Mouse (Mus musculus): Measurements from ENCODE around the gene Adipor2. TPM values are rescaled to one million over a fixed set of nuclear protein-coding genes. Genes with fewer than 3 reads are reported as not detected.

Adipor2 gene
- polyA plus RNA-seq, 1 experiment from 2014 or later = 19.9 TPM

- Histone ChIP-seq H3K9me3 (ENCODE audit: control insufficient read depth, low read length) (no peaks in the 10 kb centered on the region), H3K4me1 (replicated peaks; ENCODE audit: control insufficient read depth, insufficient read depth, low read length) (peaks cover 11% of the 10 kb centered on the region), H3K27me3 (ENCODE audit: control insufficient read depth, insufficient read depth, low read length) (peaks cover 30% of the 10 kb centered on the region), H3K36me3 (ENCODE audit: control insufficient read depth, insufficient read depth, low read length) (no peaks in the 10 kb centered on the region), H3K4me3 (ENCODE audit: low read depth, low read length) (peak overlapping the region; percentile 32), H3K9ac (ENCODE audit: low read length) (no peak overlapping the region), H3K27ac (ENCODE audit: low read depth, low read length) (no peak overlapping the region), H3K4me2 (ENCODE audit: low read depth, low read length, severe bottlenecking) (peak overlapping the region; percentile 55)
- ATAC-seq (replicated peaks; ENCODE audit: low FRiP score) = peak; percentile 11; the same call in 1 of the 2 replicates
- no peak for DNase-seq (ENCODE audit: low spot score)
- WGBS = 11% methylated on average over 6 of the region's 6 CpGs
These were observed 87.6 kb downstream of the Adipor2 start for GRCm38 (mm10) chr6:119329936-119330335.

GRCm38 (mm10) chr6:119329215-119329714 is 88.2 kb downstream of the Adipor2 start:
- Histone ChIP-seq H3K9ac (ENCODE audit: low read length) (no peak overlapping the region), H3K4me1 (replicated peaks; ENCODE audit: control insufficient read depth, insufficient read depth, low read length) (peaks cover 11% of the 10 kb centered on the region), H3K27ac (ENCODE audit: low read depth, low read length) (no peak overlapping the region), H3K4me3 (ENCODE audit: low read depth, low read length) (no peak overlapping the region), H3K36me3 (ENCODE audit: control insufficient read depth, insufficient read depth, low read length) (no peaks in the 10 kb centered on the region), H3K4me2 (ENCODE audit: low read depth, low read length, severe bottlenecking) (0 out of 2 replicates have a peak overlapping the region, but pooled peaks have one; percentile 5), H3K9me3 (ENCODE audit: control insufficient read depth, low read length) (no peaks in the 10 kb centered on the region), H3K27me3 (ENCODE audit: control insufficient read depth, insufficient read depth, low read length) (peaks cover 30% of the 10 kb centered on the region)
- ATAC-seq (replicated peaks; ENCODE audit: low FRiP score) (peak; percentile 37; the same call in 1 of the 2 replicates), DNase-seq (ENCODE audit: low spot score) (no peak)
- WGBS = 1% methylated on average over 8 of the region's 8 CpGs

GRCm38 (mm10) chr6:119328521-119329115 is 88.9 kb downstream of the Adipor2 start:
- Histone ChIP-seq H3K27me3 (ENCODE audit: control insufficient read depth, insufficient read depth, low read length) (peaks cover 30% of the 10 kb centered on the region), H3K4me1 (replicated peaks; ENCODE audit: control insufficient read depth, insufficient read depth, low read length) (peaks cover 11% of the 10 kb centered on the region), H3K4me2 (ENCODE audit: low read depth, low read length, severe bottlenecking) (no peak overlapping the region), H3K9ac (ENCODE audit: low read length) (no peak overlapping the region), H3K27ac (ENCODE audit: low read depth, low read length) (no peak overlapping the region), H3K4me3 (ENCODE audit: low read depth, low read length) (no peak overlapping the region), H3K36me3 (ENCODE audit: control insufficient read depth, insufficient read depth, low read length) (no peaks in the 10 kb centered on the region), H3K9me3 (ENCODE audit: control insufficient read depth, low read length) (no peaks in the 10 kb centered on the region)
- ATAC-seq (replicated peaks; ENCODE audit: low FRiP score) (peak; percentile 3; the same call in 1 of the 2 replicates), DNase-seq (ENCODE audit: low spot score) (no peak)
- WGBS = 15% methylated on average over 11 of the region's 11 CpGs

GRCm38 (mm10) chr6:119326541-119326940 is 91.0 kb downstream of the Adipor2 start:
- DNase-seq (ENCODE audit: low spot score) (no peak), ATAC-seq (replicated peaks; ENCODE audit: low FRiP score) (no peak)
- H3K4me1 ChIP-seq (replicated peaks; ENCODE audit: control insufficient read depth, insufficient read depth, low read length) = peaks cover 11% of the 10 kb centered on the region
- H3K36me3 ChIP-seq (ENCODE audit: control insufficient read depth, insufficient read depth, low read length) = no peaks in the 10 kb centered on the region
- 40% methylated on average over 7 of the region's 7 CpGs for WGBS
- no peak overlapping the region for H3K27ac ChIP-seq (ENCODE audit: low read depth, low read length)
- H3K9ac ChIP-seq (ENCODE audit: low read length) = no peak overlapping the region
- no peaks in the 10 kb centered on the region for H3K9me3 ChIP-seq (ENCODE audit: control insufficient read depth, low read length)
- no peak overlapping the region for H3K4me3 ChIP-seq (ENCODE audit: low read depth, low read length)
- H3K4me2 ChIP-seq (ENCODE audit: low read depth, low read length, severe bottlenecking) = no peak overlapping the region
- H3K27me3 ChIP-seq (ENCODE audit: control insufficient read depth, insufficient read depth, low read length) = peaks cover 27% of the 10 kb centered on the region

DNA sequence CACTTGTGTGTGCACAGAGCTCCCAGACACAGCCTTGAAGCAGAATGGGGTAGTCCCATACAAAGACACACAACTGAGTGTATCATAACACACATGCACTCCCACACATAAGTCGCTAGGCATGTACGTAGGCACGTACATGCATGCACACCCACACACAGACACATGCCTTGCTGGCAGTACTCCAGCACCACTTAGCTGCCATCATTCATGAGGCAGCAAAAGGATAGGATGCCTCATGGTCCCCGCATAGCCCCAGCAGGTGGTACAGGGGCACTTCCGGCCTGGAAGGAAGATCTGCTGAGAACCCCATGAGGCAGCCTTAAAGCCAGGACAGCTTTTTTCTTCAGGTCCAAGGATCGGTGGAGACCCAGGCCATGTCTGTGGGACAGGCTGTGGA is 91.5 kb downstream of the Adipor2 start:
- Histone ChIP-seq H3K4me2 (ENCODE audit: low read depth, low read length, severe bottlenecking) (no peak overlapping the region), H3K9ac (ENCODE audit: low read length) (no peak overlapping the region), H3K36me3 (ENCODE audit: control insufficient read depth, insufficient read depth, low read length) (no peaks in the 10 kb centered on the region), H3K4me3 (ENCODE audit: low read depth, low read length) (no peak overlapping the region), H3K9me3 (ENCODE audit: control insufficient read depth, low read length) (no peaks in the 10 kb centered on the region), H3K4me1 (replicated peaks; ENCODE audit: control insufficient read depth, insufficient read depth, low read length) (peaks cover 11% of the 10 kb centered on the region), H3K27me3 (ENCODE audit: control insufficient read depth, insufficient read depth, low read length) (peaks cover 24% of the 10 kb centered on the region), H3K27ac (ENCODE audit: low read depth, low read length) (no peak overlapping the region)
- no peak for ATAC-seq (replicated peaks; ENCODE audit: low FRiP score)
- DNase-seq (ENCODE audit: low spot score) = no peak
- WGBS = 86% methylated on average over 6 of the region's 6 CpGs

DNA sequence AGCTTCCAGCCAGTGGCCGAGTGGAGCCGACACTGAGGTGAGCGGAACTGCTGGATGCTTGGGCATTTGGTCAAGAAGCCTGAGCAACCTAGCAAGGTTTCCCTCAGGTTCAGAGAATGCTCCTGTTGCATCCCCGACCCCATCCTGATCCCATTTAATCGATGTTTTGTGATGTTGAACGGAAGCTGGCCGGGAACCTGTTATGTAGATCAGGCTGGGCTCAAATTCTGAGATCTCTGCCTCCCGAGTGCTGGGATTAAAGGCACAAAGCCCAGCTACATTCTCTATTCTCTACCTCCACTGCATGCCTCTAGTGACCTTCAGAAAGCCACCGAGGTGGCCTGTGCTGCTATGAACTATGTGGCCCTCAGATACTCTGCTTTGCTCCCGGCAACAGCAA is 92.7 kb downstream of the Adipor2 start:
- peaks cover 8% of the 10 kb centered on the region for H3K4me1 ChIP-seq (replicated peaks; ENCODE audit: control insufficient read depth, insufficient read depth, low read length)
- 47% methylated on average over 10 of the region's 10 CpGs for WGBS
- ATAC-seq (replicated peaks; ENCODE audit: low FRiP score) = no peak
- H3K9ac ChIP-seq (ENCODE audit: low read length) = no peak overlapping the region
- H3K4me2 ChIP-seq (ENCODE audit: low read depth, low read length, severe bottlenecking) = no peak overlapping the region
- H3K4me3 ChIP-seq (ENCODE audit: low read depth, low read length) = no peak overlapping the region
- peaks cover 13% of the 10 kb centered on the region for H3K27me3 ChIP-seq (ENCODE audit: control insufficient read depth, insufficient read depth, low read length)
- no peak for DNase-seq (ENCODE audit: low spot score)
- no peak overlapping the region for H3K27ac ChIP-seq (ENCODE audit: low read depth, low read length)
- H3K9me3 ChIP-seq (ENCODE audit: control insufficient read depth, low read length) = no peaks in the 10 kb centered on the region
- H3K36me3 ChIP-seq (ENCODE audit: control insufficient read depth, insufficient read depth, low read length) = no peaks in the 10 kb centered on the region

- H3K36me3 ChIP-seq (ENCODE audit: control insufficient read depth, insufficient read depth, low read length) = no peaks in the 10 kb centered on the region
- no peak for ATAC-seq (replicated peaks; ENCODE audit: low FRiP score)
- no peak overlapping the region for H3K4me2 ChIP-seq (ENCODE audit: low read depth, low read length, severe bottlenecking)
- DNase-seq (ENCODE audit: low spot score) = no peak
- no peaks in the 10 kb centered on the region for H3K9me3 ChIP-seq (ENCODE audit: control insufficient read depth, low read length)
- peaks cover 2% of the 10 kb centered on the region for H3K4me1 ChIP-seq (replicated peaks; ENCODE audit: control insufficient read depth, insufficient read depth, low read length)
- no peak overlapping the region for H3K4me3 ChIP-seq (ENCODE audit: low read depth, low read length)
- no peak overlapping the region for H3K9ac ChIP-seq (ENCODE audit: low read length)
- WGBS = 87% methylated on average over 7 of the region's 7 CpGs
- no peaks in the 10 kb centered on the region for H3K27me3 ChIP-seq (ENCODE audit: control insufficient read depth, insufficient read depth, low read length)
- H3K27ac ChIP-seq (ENCODE audit: low read depth, low read length) = no peak overlapping the region
These were observed 95.8 kb downstream of the Adipor2 start for GRCm38 (mm10) chr6:119321752-119322151.

- H3K27ac ChIP-seq (ENCODE audit: low read depth, low read length) = no peak overlapping the region
- H3K4me1 ChIP-seq (replicated peaks; ENCODE audit: control insufficient read depth, insufficient read depth, low read length) = peaks cover 2% of the 10 kb centered on the region
- H3K9me3 ChIP-seq (ENCODE audit: control insufficient read depth, low read length) = no peaks in the 10 kb centered on the region
- no peaks in the 10 kb centered on the region for H3K36me3 ChIP-seq (ENCODE audit: control insufficient read depth, insufficient read depth, low read length)
- H3K27me3 ChIP-seq (ENCODE audit: control insufficient read depth, insufficient read depth, low read length) = no peaks in the 10 kb centered on the region
- ATAC-seq (replicated peaks; ENCODE audit: low FRiP score) (no peak), DNase-seq (ENCODE audit: low spot score) (no peak)
- H3K9ac ChIP-seq (ENCODE audit: low read length) = no peak overlapping the region
- WGBS = 44% methylated on average over 16 of the region's 16 CpGs
- no peak overlapping the region for H3K4me2 ChIP-seq (ENCODE audit: low read depth, low read length, severe bottlenecking)
- H3K4me3 ChIP-seq (ENCODE audit: low read depth, low read length) = no peak overlapping the region
These were observed 97.0 kb downstream of the Adipor2 start for GRCm38 (mm10) chr6:119320481-119320880.

GRCm38 (mm10) chr6:119319358-119319757 is 98.1 kb downstream of the Adipor2 start:
- Histone ChIP-seq H3K9ac (ENCODE audit: low read length) (no peak overlapping the region), H3K9me3 (ENCODE audit: control insufficient read depth, low read length) (no peaks in the 10 kb centered on the region), H3K4me3 (ENCODE audit: low read depth, low read length) (no peak overlapping the region), H3K4me2 (ENCODE audit: low read depth, low read length, severe bottlenecking) (no peak overlapping the region), H3K27me3 (ENCODE audit: control insufficient read depth, insufficient read depth, low read length) (no peaks in the 10 kb centered on the region), H3K4me1 (replicated peaks; ENCODE audit: control insufficient read depth, insufficient read depth, low read length) (peaks cover 2% of the 10 kb centered on the region), H3K27ac (ENCODE audit: low read depth, low read length) (peak overlapping the region; percentile 39; the same call in 1 of the 2 replicates), H3K36me3 (ENCODE audit: control insufficient read depth, insufficient read depth, low read length) (no peaks in the 10 kb centered on the region)
- ATAC-seq (replicated peaks; ENCODE audit: low FRiP score) = no peak; the same call in 1 of the 2 replicates
- DNase-seq (ENCODE audit: low spot score) = peak; percentile 69
- 80% methylated on average over 2 of the region's 2 CpGs for WGBS

Measured in forebrain, embryonic 11.5 days (tissue).